Mouse (Mus musculus) right cerebral cortex, postnatal 25 days (tissue): ENCODE data around the gene Scn10a.

Source experiments
- DNase-seq: peaks from one replicate; pipeline ENCODE4 v3.0.0; 2022

Scn10a gene

GRCm38 (mm10) chr9:119634216-119634843, 84.8 kb downstream of the Scn10a start:
- no peak for DNase-seq

GRCm38 (mm10) chr9:119633475-119633874, 85.6 kb downstream of the Scn10a start:
- DNase-seq = no peak

DNA sequence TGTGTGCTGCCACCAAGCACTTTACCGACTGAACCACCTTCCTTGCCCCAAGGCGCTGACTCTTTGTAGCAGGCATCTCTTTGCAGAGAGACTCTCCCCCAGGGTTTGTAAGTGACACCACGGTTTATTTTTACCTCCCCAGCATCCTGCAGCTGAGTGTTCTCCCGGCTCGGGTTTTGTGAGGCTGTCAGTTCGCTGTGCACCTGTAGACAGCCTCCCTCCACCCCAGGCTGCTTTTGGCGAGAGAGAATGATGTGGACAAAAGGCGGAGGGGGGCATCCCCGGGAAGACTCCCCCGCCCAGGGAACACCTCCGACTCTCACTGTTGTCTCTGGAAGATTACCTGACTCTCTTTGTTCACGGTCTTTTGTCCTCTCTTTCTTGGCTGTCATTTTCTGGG, 86.3 kb downstream of the Scn10a start:
- no peak for DNase-seq

DNA sequence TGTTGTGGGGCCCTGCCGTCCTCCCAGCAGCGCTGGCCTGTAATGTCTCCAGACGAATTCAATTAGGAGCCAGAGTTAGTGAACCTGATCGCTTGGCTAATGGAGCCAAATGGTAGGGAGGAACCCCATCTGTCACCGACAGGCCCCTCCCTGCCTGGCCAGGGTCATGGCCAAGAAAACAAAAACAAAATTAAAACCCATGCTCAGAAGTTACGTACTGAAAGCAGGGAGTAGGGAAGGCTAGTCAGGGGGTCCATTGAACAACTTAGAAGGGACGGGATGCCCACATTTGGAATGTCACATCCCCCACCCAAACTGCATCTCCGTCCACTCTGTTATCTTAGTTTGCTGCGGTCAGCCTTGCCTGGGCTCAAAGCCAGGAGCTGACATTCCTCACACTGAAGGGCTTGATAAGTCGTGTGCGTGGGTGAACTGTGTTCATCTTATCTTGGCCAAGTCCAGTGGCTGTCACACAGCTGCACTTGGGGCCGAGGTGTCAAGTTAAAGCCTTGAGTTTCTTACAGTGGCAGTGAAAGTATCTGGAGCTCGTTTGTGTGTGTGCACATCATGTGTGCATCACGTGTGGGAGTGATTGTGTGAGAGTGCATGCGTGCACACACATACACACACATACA, 87.1 kb downstream of the Scn10a start:
- no peak for DNase-seq

- no peak for DNase-seq
Observed at GRCm38 (mm10) chr9:119631393-119631898, 87.7 kb downstream of the Scn10a start.

DNA sequence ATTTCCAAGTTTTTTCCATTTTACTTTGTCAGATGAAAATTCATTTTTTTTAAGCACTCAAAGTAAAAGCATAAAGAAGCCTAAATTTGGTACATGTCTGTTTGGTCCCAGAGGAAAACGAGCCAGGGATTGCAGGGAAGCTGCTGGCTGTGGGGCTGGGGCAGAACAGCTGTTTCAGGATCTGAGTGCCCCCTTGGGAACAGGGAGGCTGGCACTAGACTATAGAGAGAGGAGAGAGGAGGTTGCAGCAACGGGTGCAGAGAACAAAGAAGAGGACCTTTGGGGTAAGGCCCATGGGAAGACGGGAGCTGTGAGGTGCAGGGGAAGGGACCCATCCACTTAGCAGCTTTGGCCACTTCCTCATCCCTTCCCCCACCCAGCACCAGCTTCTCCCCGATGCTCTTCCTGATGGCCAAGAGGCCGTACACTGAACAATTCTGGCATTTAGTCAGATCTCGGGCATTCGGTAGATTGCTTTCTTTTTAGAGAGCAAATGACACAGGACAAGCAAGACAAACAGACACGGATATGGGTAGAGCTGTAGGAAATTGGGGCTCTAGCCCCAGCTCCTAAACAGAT, 90.3 kb downstream of the Scn10a start:
- DNase-seq = no peak

GRCm38 (mm10) chr9:119627227-119627626, 91.9 kb downstream of the Scn10a start:
- DNase-seq = no peak

DNA sequence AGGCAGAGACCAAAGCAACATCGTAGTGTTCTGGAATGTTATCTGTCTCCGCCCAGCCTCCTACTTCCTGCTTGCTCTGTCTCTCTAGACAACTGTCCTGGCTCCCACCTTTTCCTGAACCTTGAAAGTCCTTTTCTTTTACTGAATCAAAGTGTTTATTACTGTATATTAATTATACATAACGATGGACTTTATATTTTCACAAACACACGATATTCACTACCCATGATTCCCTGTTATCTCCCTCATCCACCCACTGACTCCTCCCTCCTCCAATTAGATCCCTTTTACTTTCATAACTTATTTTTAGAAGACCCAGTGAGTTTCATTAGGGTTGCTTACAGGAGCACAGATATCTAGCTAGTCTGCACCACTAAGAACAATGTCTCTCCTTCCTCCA, 95.0 kb downstream of the Scn10a start:
- DNase-seq = no peak

- DNase-seq = no peak
Observed at GRCm38 (mm10) chr9:119614798-119615197, 104.3 kb downstream of the Scn10a start.

DNA sequence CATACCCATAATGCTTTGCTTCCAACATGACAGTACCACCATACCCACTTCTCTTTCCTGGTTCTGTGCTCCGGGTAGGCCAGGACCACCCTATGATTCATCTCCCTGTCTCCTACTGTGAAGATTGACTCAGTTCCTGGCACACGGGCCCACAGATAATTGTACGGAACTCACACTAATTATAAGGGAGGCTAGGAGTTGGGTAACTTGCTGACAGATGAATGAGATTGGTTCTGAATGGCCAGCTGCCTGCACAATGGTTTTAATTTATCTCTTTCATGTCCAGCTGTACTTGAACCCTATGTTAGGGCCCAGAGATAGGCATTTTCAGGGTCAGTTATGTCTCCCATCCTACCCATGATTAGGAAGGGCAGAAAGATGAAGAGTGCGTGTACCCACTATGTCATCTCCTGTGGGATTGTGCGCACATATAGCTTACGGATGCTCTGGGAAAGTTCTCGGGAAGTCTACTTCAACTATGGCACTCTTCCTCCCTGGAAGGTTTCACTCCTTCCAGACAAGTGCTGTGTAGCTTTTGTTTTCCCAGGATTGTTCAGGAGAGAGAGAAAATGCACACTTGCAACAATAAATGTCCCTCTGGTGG, 108.5 kb downstream of the Scn10a start:
- no peak for DNase-seq

- DNase-seq = no peak
Observed at GRCm38 (mm10) chr9:119606906-119607305, 112.2 kb downstream of the Scn10a start.

GRCm38 (mm10) chr9:119604607-119605006, 114.5 kb downstream of the Scn10a start:
- no peak for DNase-seq

DNA sequence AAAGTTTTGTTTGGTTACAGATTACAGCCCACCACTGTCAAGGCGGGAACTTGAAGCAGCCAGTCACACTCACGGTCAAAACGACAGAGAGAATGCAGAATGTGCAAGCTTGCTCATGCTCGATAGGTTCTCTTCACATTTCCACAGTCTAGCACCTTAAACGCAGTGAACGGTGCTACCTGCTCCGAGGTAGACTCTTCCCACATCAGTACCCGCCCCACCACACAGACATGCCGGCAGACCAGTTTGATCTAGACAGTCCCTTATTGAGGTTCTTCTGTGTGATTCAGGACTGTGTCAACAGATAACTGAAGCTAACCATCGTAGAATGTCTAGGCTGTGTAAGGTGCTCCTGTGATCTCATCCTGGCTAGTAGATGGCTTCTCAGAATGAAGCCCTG, 120.6 kb downstream of the Scn10a start:
- DNase-seq = no peak

DNA sequence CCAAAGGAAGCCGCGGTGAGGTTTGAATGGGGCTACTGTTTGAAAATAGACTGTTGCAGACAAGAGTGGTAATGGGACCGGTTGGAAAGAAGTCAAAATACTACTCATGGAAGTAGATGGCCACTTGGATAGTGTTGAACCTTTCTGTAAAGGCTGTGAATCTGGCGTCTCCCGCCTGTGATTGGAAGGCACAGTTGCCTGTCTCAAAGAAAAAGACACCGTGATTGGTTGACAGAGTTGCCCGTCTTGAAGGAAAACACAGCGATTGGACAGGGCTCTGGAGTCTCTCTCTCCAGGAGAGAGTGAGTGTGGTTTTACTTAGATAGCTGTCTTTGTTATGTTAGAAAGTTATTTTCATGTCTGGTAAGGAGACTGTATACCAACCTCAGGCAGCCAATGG, 121.8 kb downstream of the Scn10a start:
- no peak for DNase-seq

DNA sequence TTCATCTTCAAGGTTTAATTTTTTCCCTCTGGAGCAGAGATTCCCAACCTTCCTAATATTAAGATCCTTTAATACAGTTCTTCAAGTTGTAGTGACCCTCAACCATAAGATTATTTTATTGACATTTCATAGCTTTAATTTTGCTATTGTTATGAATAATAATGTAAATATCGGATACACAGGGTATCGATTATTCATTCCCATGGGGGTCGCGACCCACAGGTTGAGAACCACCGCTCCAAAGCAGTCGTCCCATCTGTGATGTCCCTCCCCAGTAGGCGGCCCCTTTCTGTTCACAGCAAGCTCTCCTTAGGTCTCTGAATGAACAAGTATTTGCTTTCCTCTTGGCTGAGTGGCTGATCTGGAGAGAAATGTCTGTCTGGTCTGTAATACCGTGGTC, 129.5 kb downstream of the Scn10a start:
- no peak for DNase-seq

DNA sequence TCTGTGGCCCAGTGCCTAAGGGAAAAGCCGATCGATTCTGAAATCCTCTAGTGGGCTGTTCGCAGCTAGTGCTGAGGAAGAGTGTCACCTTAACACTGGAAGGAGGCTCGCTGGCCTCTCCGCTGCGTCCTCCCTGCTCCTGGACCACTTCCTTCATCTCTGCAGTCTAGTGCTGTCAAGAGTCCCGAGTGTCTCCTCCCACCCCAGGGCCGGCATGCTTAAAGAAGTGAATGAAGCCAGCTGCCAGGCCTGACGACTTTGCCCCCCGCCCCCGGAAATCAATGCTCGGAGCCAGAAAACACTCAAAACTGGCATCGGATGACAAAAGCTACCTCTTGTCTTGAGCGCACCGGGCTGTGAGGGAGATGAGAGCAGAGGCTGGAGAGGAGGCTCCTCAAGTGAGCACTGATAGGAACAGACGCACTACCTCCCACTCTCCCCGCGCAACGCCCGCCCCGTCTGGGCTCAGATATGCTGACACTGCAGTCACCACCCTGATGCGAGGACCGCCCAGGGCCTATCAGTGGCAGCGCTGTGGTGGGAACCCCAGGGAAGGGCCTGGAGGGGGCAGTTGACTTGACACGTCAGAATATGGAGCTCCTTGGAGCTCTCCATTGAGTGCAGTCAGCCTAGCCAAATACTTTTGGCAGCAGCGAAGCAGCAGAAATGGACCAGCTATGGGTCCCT, 130.2 kb downstream of the Scn10a start:
- DNase-seq = no peak

GRCm38 (mm10) chr9:119580668-119581067, 138.5 kb downstream of the Scn10a start:
- DNase-seq = peak; percentile 63

GRCm38 (mm10) chr9:119580187-119580586, 138.9 kb downstream of the Scn10a start:
- no peak for DNase-seq

DNA sequence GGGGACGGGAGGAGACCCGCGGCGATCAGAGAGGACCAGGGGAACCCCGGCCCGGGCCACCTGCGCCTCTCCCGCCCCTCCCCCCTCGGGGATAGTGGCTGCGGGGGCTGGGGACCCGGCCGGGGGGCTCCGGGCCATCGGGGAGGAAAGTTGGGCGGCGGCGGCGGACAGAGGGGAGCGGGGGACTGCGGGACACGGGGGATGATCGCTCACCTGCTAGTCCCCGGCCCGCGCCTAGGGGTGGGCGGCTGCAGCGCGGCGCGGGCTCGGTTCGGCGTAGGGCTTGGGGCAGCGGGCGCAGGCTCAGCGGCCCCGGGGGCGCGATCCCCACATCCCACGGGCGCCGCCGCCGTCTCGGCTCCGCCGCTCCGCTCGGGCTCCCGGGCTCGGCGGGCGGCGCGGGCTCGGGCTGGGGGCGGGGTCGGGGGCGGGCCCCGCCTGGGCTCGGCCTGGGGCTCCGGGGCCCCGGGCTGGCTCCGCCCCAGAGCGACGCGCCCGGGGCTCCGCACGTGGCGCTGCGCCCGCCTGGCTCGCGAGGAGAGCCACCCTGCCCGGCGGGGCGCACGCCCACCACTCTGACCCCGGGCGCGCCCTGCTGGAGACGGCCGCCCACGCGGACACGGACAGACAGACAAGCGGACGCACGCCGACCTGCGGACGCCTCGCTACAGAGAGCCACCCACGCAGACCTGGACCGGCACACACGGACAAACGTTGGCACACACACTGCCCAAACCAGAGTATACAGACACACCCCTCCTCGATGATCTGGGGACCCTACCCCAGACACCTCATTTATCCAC, 140.3 kb downstream of the Scn10a start, which contains the start of gene Scn5a:
Scn5a (minus strand) TSS at position 381 of the 803 bp plus-strand sequence.
- no peak for DNase-seq

DNA sequence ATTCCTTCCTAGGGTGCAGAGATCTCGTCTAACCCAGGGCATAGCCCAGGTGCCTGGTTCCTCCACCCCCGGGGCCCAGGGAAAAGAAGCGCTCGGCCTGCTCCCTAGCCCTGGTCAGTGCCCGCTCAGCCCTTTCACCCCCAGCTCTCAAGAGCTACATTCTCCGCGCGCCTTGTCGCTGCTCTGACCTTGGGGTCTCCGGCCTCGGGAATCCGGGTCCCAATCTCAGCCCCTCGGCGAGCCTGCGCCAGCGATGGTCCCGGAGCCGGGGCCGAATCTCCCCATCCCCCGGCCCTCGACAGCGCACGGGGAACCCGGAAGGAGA, 140.8 kb downstream of the Scn10a start:
- no peak for DNase-seq

GRCm38 (mm10) chr9:119576977-119577376, 142.1 kb downstream of the Scn10a start:
- peak; percentile 38 for DNase-seq

- no peak for DNase-seq
Observed at GRCm38 (mm10) chr9:119575732-119576131, 143.4 kb downstream of the Scn10a start.

- no peak for DNase-seq
Observed at GRCm38 (mm10) chr9:119574366-119574765, 144.8 kb downstream of the Scn10a start.
